Mouse (Mus musculus): ENCODE results near the gene P3h2.

P3h2 gene

DNA sequence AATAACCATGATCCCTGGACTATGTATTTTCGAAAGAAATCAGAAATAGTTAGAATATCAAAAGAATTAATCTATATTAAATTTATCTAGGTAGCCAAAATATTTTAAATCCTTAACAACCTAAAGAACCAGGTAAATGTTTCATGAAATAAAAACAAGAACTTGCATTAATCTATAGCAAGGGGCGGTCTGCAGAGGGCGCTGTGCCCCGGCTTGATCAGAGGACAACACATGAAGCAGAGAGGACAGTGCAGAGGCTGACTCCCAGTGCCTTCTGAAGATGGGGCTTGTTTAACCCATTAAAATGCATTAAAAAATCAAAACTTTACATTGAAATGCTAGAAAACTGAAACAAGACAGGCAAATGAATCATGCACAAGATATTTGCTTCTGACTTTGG lies 121.9 kb downstream of the P3h2 start:
- DNase-seq (ENCODE audit: low read depth, low spot score): no peak

DNA sequence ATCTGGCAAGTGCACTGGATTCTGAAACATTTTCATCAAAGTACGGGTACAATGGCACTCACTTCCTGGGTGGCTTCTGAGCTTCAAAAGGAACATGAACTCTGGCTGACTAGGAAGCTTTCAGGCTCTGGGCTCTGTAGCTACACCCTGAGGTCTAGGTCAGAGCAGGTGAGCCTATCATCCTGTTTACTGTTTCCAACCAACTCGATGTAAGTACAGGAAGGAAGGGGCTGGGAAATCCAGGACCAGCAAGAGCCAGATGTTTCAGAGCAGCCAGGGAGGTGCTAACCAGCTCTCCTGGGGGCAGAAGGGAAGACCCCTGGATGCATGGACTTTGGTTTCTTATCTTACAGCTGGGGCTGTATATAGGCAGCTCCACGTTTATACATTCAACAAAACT lies 126.5 kb downstream of the P3h2 start:
- no peak for DNase-seq (ENCODE audit: low read depth, low spot score)

DNA sequence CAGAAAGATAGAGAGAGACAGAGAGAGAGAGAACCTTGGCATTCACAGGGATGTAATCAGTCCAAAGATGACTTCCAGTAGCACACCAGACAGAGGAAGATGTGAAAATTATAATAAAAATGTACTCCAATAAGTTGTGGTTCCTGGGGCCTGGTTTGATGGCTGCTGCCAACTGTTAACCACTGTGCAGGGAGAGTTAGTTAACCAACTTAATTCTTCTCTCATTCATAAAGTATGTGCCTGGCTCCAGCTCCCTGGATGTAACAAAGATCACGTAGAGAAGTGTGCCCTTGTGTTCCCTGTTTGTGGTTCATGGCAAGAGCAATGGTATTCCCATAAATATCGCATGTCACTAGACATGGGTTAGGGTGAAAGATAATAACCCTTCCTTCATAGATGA lies 128.4 kb downstream of the P3h2 start:
- DNase-seq (ENCODE audit: low read depth, low spot score): no peak

DNA sequence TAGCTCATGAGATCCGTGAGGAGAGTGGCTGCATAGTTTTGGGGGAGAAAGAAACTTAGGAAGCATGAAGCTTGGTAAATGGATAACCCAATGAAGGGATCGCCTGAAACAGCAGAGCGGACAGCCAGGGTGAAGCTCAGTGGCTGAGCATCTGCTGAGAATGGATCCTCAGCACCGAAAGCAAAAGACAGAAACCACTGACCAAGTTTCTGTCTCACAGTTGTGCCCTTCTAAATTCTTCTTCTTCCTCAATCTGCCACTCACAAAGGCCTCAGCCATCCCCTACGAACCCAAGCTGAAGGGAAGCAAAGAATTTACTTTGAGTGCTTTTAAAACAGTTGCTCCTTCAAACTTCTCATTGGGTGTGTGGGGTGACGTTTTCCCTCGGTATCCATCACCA lies 134.3 kb downstream of the P3h2 start:
- DNase-seq (ENCODE audit: low read depth, low spot score): no peak

DNA sequence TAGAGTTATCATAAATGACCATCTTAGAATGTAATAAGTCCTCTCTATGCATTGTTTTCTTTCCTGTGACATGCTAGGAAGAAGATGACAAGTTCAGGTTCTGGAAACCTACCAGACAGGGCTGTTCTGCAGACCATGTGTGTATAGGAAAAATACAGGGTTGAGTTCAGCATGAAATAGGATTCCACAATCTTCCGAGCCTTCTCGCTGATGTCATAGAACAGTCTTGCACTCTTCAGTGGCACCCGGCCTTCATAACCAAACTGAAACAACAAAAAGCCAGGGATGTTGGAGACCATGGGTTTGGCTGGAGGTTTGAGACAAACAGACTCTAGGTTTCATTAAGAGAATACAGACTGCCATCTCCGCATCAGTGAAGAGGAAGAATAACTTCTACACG lies 134.9 kb downstream of the P3h2 start:
- no peak for DNase-seq (ENCODE audit: low read depth, low spot score)

DNA sequence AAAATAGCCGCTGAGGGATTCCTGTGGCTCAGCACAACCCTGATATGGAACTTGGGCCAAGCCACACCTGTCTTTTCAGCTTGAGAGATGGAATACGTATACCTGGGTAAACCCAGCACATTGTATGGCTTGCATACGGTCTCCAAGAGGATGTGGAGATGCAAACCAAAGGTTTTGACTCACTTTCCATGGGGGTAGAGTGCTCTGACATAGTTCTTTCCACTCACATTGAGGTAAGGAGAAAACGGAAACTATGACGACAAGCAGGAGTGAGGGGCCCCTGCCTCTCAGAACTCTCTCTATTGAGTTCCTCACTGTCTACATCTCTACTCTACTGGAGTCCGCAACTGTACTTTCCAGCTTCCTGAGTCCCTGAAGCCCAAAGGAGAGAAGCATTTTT lies 135.4 kb downstream of the P3h2 start:
- DNase-seq (ENCODE audit: low read depth, low spot score): no peak

DNA sequence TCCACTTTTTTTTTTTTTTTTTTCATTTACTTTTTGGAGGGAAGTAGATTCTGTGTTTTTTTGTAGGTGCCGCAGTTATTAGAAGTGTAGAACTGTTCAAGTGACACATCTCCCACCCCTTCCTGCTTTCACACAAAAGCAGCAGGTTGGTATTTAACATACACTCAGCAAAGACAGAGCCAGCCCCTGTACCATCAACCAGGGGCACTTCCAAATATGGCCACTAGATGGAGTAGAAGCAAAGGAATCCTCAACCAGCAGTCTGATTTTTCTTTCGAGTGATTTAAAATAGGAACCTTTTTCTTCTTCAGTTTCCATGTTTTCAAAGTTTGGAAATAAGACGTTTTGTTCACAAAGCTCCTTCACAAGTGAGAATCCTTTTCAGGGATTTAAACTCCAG lies 138.3 kb downstream of the P3h2 start:
- peak; percentile 51 for DNase-seq (ENCODE audit: low read depth, low spot score)

DNA sequence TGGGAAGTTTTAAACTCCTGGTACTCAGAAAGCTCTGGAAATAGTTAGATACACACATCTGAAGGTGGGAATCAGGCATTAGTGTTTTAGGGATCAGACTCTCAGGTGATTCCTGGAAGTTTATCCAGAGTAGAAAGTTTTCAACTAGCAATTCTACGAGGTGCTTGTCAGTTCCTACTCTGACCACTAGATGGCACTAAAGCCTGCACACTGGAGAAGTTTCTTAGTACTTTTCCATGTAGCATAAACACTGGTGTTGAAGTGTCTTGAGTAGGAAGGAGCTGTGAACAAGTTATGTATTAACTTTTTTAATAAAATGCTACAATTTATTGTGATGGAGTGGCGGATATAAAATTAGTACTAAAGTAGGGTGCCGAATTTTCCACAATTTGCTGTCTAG lies 141.7 kb downstream of the P3h2 start:
- DNase-seq (ENCODE audit: low read depth, low spot score): no peak

DNA sequence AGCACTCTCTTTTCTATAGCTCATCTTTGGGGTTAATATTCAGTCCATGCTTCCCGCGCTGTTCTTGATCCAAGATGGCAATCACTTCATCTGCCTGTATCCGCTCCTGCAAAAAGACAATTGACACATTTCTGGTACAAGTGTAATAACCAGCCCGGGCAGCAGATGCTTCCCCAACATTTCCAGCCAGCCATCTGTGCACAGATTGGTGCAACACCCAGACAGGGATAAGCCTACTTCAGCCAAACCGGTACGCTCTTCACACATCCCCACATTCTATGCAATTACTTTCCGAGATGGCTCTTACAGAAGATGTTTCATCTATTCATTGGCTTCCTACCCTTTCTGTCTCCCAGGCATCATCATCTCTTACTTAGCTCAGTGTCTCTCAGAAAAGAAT lies 145.2 kb downstream of the P3h2 start:
- DNase-seq (ENCODE audit: low read depth, low spot score): no peak

DNA sequence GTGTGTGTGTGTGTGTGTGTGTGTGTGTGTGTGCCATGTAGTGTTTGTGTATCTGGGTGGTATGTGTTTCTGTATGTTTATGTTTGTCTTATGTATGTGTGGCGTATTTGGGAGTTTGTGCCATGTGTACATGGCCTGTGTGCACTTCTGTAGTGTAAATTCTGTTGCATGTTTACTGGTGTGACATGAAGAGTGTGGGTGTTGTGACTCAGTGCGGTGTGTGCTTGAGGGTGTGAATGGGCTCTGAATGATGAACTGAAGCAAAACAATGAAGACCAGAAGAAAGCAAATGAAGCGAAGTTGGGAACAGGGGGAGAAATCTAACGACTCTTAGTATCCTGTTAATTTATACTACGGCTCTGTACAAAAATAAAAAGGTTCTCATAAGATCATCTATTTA lies 145.7 kb downstream of the P3h2 start:
- DNase-seq (ENCODE audit: low read depth, low spot score): no peak

DNA sequence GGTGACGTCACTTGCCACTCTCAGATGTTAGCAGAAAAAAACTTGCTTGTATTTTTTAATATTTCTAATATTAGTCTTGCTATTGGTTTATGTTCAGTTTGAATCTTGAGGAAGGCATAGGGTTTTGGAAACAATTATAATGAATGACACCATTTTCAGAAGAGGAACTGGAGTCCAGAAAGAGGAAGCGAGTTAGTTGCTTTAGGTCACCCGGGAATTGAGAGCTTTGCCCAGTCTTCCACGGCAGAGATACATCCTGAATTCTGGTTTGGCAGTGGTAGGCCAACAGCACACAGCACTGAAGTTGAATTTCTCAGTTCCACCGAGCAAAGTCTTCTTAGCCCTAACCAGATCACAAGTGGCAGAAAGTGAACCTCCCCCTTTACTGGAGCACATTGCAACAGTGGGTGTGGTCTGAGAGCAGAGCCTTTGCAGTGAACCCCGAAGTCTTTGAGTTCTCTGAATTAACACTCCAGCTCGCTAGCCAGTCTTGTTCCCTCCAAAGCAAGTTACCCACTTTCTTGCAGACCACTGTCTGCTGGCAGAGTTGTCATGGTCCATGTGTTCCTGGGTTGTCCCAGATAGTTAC lies 146.8 kb downstream of the P3h2 start:
- no peak for DNase-seq (ENCODE audit: low read depth, low spot score)

DNA sequence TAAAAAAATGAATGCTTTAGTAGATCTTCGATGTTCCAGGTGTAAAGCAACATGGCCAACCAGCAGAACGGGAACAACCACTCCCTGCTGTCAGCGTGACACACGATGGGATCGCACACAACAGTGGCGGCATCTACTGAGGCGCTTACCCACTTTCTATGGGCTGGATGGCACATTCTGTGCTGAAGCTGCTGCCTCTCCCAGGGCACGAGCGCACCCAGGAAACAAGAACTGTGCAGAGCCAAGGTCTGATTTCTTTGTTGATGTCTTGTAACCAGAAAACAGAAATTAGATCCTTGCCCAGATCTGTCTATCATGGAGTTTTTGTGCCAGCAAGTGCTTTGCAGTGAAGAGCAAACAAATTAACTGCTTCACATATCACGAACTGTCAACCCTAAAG lies 147.4 kb downstream of the P3h2 start:
- DNase-seq (ENCODE audit: low read depth, low spot score): no peak

DNA sequence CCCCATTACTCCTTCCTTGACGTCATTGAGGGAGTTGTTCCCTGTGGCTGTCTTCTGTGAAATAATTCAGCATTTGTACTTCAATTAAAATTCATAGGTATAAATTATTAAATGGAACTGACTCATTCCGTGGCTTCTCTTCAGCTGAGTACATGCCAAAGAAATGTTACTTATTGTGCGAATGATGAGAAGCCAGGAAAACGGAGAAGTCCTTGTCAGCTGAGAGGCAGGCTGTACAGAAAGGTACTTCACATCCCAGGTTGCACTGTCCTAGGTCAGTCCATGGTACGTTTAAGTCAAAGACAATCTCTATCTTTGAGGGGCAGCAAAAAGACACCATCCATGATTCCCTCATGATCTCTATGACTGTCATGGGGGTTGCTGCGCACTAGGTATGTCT lies 148.8 kb downstream of the P3h2 start:
- DNase-seq (ENCODE audit: low read depth, low spot score): no peak

DNA sequence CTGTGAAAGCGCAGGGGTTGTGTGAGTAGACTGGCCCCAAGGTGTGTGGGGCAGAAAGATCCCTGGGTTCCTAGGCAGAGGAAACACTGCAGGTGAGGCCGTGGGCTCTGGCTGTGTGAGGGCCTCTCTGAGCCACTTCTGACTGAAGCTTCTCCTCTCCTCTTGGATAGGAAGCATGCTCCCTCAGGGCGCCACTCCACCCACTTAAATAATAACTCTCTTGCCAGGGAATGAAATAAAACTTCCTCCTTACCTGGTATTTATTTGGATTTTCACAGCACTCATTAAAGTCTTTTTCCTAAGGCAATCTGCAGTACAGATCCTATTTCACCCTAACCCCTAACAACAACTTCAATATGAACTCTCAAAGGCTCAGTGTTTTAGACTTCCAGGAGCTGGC lies 151.0 kb downstream of the P3h2 start:
- DNase-seq (ENCODE audit: low read depth, low spot score): no peak

DNA sequence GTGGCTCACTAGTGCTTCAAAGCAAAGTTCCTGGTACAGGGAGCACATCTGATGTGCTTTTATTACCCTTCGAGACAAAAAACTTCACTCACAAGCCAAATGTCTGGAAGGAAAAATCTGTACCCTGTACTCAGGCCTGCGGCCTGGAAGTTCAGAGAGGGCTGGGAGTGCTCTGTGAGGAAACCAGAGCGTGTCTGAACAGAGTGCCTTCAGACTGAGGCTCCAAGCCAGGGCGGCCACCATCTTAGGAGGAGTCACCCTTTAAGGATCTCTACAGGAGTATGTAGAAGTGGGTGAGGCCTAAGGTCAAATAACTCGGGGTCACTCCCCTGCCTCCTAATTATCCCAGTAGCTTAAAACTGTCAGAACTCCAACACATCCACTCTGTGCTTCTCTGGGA lies 152.2 kb downstream of the P3h2 start:
- DNase-seq (ENCODE audit: low read depth, low spot score): no peak

DNA sequence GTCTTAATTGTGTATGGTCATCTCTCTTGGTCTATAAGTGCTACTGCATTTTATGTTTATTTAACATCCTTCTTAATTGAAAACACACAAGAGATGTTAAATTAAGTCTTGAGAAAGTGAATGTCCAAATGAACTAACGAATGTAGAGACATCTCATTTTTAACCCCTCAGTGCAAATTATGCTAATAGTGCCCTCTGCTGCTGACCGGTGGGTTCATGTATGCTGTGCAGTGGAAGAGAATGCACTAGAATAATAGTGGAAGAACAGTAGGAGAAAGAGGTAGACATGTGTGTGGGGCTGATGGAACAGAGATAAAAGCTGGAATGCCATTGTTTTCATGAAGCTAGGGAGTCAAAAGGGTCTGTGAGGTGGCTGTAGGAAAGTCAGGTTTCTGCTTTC lies 153.6 kb downstream of the P3h2 start:
- no peak for DNase-seq (ENCODE audit: low read depth, low spot score)

DNA sequence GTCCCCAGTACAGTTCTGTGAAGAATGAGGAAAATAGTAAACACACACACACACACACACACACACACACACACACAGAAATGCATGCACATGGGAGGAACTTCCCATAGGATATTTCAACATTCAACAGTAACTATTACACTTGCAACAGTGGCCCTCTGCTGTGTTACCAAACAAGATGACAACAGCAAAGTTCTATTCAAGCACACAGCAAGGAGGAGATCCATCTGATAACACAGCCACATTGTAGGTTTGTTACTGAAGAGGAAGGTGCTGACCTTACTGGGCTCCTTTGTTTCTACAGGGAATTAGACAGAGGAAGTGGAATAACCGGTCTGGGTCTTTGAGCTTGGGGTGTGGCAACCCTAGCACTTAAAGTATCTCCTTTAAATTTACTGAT lies 157.5 kb downstream of the P3h2 start:
- no peak for DNase-seq (ENCODE audit: low read depth, low spot score)

DNA sequence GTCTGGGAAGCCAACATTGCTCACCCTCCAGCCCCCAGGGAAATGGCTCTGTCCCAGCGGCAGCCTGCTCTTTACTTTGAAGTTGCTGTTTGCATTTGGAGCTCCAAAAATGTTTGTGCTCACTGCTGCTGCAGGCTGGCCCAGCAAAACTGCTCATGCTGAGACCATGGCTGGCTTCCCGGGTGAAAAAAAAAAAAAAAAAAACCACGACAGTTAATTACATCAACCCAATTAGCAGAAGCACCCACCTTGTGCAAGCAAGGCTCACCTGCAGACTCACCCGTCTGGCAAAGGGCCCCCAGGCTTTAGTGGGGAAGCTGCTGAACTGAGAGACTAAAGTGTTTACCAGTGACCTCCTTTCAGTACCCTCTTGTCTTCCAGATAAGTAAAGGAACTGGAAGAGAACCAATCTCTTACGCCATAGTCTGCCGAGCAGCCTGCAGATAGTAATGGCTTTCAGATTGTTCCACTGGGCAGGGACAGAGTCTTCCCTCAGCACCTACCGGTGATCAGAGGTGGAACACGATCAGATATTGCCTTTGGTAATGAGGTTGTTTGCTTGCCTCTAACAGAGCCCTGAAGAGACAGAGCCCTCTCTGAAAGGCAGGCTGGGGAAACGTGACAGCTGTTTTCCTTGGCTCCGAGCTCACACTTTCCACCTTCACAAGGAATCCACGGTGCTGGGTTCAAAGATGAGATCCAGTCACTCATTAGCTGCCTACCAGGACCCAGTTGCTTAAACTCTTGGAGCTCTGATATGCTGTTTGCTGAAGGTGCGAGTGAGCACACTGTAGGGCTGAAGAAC lies 160.2 kb downstream of the P3h2 start:
- no peak for DNase-seq (ENCODE audit: low read depth, low spot score)

DNA sequence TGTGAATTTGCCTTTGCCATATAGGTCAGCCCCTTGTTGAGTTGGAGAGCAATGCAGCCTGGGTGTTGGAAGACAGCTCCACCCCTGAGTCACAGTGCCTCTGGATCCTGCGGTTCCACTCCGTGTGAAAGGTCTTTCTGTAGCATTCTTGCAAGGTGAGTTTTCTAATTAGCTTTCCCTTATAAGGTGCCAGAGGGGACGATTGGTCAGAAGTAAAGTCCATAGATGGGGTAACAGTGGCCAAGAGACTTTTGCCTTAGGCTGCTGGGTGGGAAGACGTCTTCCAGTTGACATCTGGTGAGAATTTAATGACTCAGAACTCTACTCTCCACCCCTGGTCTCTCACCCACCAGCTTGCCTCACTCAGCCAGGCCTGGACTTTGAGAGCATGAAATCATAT lies 163.3 kb downstream of the P3h2 start:
- DNase-seq (ENCODE audit: low read depth, low spot score): no peak

DNA sequence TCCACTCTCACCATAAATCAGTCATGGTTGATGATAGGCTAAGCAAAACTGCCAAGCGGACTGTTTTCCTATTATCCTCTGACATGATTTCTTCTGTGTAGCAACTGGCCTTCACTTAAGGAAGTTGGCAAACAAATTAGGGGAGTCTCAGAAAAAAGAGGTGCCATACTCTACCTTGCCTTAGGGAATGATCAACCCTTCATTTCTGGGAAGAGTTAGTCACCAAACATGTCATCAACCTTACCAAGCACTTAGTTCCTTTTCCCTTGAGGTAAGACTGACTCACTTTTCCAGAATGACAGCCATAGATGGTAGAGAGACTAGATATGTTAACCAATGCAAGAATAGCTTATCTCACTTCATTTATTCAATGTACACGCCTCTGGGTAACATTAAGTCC lies 171.4 kb downstream of the P3h2 start:
- no peak for DNase-seq (ENCODE audit: low read depth, low spot score)

DNA sequence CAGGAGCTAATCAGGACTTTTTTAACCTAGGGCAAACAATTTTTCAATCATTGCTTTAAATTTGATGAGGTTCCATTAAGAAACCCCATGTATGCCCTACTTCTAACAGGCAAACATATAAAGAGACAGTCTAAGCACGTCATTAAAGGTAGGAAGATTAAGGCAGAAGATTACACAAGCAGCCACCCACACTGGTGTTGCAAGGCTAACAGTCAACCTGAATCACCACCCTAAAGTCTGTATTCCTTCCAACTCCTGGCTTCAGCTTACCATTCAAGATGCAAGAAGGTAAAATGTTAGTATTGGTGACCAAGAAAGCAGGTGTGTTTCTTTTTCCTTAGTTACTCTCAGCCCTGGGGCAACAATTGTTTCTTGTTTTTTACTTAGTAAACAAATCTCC lies 193.4 kb downstream of the P3h2 start:
- no peak for DNase-seq (ENCODE audit: low read depth, low spot score)
